Mouse (Mus musculus): ENCODE measurements around the gene Gm10073.

GRCm38 (mm10) chr8:106533709-106534108 is 39.6 kb downstream of the Gm10073 start:
- no peak for TF ChIP-seq CTCF (IDR thresholded peaks at IDR 0.05)
- no peak for TF ChIP-seq POLR2A (IDR thresholded peaks at IDR 0.05; ENCODE audit: insufficient read depth, low read depth, low read length)
- no peak for TF ChIP-seq EP300 (IDR thresholded peaks at IDR 0.05; ENCODE audit: insufficient read depth, low read depth, low read length)
